Mouse (Mus musculus) kidney, adult 8-10 months (tissue): ENCODE results near the gene Gm28042.

Source experiments
- DNase-seq, 2 experiments: peaks; one replicate each; pipeline ENCODE4 v3.0.0; 2022

The Gm28042 gene

DNA sequence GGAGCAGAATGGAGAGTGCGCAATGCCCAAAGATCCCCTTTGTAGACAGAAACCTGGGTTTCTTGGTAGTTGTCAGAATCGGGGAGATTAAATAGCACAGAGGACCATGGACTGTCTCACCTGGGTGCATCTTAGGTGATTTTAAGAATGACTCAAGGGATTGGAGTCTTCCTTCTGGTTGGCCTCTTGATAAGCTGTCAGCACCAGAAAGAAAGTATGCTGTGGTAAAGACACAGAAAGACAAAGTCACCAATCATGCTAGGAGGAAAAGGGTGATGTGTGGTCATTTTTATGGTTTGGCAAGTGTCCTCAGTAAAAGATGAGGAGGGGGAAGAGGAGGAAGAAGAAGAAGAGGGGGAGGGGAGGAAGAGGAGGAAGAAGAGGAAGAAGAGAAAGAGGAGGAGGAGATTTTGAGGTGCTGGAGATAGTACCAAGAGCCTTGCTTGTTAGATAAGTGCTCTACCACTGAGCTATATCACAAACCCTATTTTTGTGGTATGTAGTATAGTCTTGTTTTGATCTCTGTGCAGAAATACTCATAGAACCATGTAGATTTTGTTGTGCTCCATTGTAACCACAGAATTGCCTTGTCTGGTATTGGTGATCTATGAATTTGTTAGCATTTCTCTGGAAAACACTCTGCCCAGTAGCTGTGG lies 13.3 kb upstream of the Gm28042 start:
- no peak for DNase-seq

- no peak for DNase-seq
Observed at GRCm38 (mm10) chr2:120015882-120016281, 11.4 kb upstream of the Gm28042 start.

GRCm38 (mm10) chr2:120017599-120017998 lies 9.7 kb upstream of the Gm28042 start:
- no peak for DNase-seq

- DNase-seq, result no peak
Observed at GRCm38 (mm10) chr2:120024337-120024736, 3.0 kb upstream of the Gm28042 start.

DNA sequence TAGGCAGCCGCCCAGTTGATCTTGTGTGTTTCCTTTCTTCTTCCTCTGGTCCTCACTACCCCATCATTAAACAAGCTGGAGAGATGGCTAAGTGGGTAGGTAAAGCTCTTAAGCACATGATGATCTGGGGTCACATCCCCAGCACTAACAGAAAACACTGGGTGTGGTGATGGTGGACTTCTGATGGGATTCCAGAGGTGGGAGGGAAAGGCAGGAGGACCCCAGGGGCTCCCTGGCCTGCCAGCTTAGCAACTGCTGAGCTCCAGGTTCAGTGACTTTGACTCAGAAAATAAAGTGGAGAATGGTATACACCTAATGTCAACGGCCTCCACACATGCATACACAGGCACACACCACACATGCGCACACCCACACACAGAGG lies 648 bp downstream of the Gm28042 start:
- DNase-seq, result no peak

DNA sequence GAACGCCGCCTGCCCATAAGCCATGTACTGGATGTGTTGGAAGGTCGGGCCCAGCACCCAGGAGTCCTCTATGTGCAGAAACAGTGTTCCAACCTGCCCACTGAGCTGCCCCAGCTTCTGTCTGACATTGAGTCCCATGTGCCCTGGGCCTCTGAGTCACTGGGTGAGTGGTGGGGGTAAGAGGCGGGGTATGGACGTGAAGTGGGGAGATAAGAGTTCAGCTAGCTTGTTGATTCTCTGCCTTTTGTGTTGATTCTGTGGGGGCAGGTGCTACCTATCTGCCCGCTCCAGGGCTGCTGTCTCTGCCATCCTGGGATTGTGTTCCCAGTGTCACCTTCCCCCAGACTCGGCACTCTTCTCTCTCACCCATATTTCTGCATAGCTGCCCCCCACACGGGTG lies 3.1 kb downstream of the Gm28042 start:
- DNase-seq, result no peak

DNA sequence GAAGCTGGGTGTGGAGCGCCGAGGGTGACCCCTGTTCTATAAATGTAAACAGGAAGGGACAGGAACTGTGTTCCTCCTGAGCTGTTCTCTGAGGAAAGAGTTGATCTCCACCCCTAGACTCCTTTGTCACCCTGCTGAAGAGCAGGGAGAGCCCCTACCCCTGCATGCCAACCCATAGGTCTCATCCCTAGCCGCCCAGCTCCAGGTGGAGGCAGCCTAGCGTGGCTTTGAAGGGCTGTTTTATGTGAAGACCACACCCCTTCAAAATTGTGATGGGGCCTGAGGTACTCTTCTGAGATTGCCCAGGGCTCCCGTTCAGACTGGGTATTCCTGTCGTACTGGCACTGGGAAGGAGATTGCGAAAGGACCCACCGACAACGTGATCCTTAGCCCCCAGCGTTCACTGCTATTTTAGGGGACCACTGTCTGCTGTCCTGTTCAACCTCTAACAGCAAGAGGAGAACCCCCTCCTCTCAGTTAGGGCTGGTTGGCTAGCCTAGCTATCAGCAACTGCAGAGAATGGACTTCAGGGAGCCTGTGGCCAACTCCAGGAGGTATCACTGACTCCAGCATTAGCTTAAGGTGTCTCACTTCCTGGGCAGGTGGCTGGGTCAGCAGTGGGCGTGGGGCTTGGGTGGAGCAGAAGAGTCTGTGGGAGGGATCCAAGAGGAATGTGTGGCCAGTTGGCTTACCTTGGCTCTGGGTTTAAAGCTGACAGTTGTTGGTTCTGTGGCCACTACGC lies 5.6 kb downstream of the Gm28042 start, which contains the start of gene Pla2g4b:
Pla2g4b (plus strand) TSS at position 692 of the 742 bp plus-strand sequence.
- no peak for DNase-seq

DNA sequence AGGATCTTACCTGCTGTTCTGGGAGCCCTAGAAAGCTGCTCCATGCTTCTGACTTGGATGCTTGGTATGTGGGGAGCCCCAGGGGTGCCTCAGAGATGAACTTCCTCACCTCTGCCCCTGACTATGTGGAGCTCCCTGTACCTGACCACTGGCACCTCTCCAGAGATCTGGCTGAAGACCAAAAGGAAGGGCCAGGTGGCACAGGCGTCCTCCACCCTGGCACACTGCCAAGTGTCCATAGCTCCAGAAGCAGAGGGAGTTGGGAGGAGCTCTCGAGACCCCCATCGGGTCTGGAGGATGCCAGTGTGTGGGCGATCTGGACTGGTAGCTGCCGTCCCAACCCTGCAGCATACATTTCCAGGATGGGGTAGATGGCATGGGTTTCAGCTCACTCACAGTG lies 6.4 kb downstream of the Gm28042 start:
- no peak for DNase-seq

DNA sequence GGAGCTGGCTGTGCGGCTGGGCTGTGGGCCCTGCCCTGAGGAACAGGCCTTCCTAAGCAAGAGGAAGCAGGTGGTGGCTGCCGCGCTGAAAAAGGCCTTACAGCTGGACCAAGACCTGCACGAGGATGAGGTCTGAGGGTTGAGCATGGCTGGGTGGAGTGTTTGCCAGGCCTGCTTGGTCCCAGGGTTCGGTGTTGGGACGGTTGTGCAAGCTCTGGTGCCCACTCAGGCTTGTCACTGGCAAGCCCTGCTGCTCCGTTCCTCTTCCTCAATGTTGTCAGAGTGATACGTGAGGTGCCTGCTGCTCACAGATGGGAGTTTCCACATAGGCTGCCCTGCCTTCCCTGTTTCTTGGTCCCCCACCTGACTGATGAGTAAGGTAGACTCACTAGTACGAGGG lies 10.5 kb downstream of the Gm28042 start:
- DNase-seq, result no peak

DNA sequence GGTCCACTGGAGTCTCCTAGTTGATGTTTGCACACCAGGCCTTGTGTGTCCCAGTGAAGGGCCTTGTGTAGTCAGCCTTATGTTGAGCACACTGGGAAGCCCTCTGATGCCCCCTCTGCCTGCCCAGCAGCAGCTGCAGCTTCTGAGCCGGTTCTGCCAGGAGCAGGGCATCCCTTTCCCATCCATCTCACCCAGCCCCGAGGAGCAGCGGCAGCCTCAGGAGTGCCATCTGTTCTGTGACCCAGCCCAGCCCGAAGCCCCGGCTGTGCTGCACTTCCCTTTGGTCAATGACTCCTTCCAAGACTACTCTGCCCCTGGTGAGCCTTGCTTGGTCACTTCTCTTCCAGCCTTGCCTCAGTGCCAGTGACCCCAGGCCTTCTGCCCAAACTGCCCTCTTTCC lies 13.7 kb downstream of the Gm28042 start:
- DNase-seq, result no peak

- DNase-seq, result no peak
Observed at GRCm38 (mm10) chr2:120044101-120044603, 16.9 kb downstream of the Gm28042 start.

DNA sequence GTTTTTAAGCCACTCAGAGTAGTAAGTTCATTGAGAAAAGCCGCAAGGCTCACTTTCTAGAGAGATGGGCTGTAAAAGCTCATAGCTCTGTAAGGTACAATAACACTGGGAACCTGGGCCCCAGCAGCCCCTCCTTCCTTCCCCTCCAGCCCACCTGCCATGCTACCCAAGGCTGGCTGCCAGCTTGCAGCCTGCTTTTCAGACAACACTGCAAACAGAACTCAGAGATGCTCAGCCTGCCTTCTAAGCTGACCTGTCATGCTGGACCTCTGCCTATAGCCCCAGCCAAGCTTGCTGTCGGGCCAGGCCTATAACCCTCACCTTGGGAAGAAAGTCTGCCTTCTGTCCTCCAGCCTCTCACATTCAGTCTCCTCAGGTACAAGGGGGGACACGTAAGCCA lies 17.4 kb downstream of the Gm28042 start:
- DNase-seq, result no peak

DNA sequence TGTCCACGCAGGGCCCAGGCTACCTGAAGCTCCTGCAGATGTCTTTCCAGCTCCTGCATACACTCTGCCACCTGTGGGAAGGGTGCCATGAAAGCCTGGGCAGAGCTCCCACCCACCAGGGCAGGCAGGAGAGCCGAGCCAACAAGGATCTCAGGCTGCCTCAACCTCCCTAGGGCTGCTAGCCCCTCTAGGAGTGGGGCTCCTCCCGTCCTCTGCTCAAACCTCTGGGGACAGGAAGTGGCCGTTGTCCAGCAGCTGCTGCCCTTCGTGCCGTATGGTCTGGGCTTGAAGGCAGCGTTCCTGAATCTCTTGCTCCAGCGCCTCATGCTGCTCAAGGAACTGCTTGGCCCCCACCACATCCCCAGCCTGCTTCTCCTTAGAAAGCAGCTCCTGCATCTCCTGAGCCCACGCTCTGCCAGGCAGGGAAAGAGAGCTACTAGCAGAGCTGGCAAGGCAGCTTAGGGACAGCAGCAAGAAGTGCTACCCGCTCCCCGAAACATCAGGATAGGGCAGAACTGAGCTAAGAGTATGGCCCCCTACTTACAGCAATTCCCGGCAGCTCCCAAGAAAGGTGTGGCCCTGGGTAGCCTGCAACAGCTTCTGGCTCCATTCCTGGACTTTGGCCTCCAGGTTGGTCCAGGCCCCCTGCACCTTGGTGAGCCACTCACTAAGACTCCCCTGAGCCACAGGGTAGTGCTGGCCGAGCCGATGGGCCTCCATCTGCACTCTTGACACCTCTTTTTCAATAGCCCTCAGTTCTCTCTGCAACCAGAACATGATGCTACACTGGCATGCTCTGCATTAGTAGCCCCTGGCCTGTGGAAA lies 19.4 kb downstream of the Gm28042 start:
- DNase-seq, result no peak

- no peak for DNase-seq
Observed at GRCm38 (mm10) chr2:120048173-120048572, 20.9 kb downstream of the Gm28042 start.

DNA sequence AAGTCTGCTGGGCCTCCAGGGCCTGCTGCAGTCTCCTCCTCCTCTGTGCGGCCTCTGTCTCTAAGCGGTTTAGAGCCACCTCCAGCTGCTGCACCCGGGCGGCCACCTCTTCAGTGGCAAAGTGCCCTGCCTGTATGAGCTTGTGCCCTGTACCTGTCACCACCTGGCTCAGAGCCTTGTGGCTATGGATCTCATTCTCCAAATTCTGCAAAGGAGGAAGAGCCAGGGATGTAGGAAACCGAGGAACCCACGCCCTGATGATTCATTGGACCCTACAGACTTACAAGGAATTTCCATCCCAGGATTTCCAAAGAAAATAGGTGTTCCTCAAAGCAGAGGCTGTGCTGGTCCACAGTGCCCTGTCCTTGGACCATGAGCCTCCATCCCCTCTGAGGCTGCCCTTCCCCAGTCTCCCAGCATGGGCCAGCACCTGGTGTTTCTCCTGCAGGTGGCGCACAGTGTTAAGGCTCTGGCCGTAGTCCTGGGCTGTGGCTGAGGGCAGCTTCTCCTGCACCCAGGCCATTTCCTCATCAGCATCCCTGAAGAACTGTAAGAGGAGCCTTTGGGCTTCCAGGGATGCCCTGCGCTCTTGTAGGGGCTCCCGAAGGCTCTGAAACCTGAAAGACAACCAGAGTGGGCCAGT lies 22.5 kb downstream of the Gm28042 start:
- peak; percentile 33 to 61 for DNase-seq

- no peak for DNase-seq
Observed at GRCm38 (mm10) chr2:120051405-120051804, 24.1 kb downstream of the Gm28042 start.

- no peak for DNase-seq
Observed at GRCm38 (mm10) chr2:120054771-120055552, 27.7 kb downstream of the Gm28042 start.

- DNase-seq, result no peak
Observed at GRCm38 (mm10) chr2:120055923-120056322, 28.6 kb downstream of the Gm28042 start.

- no peak for DNase-seq
Observed at GRCm38 (mm10) chr2:120058818-120059217, 31.5 kb downstream of the Gm28042 start.

GRCm38 (mm10) chr2:120059466-120059865 lies 32.2 kb downstream of the Gm28042 start:
- no peak for DNase-seq

DNA sequence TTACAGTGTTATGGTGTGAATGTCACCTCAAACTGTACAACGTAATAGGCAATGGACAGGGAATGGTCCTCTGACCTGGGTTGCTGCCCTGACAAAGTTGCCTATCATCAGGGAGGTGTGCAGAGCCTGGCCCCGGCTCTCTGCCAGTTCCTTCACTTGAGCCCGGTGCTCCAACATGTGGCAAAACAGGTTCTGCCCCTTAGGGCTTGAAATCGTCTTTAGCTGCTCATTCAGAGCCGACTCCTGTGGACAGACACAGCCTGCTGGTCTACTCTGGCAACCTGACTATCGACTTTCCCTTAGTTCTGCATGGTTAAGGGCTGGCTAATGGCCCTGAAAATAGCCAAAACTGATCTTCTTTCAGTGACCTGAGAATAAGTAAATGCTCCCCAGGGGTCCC lies 32.9 kb downstream of the Gm28042 start:
- peak; percentile 38 to 60 for DNase-seq

DNA sequence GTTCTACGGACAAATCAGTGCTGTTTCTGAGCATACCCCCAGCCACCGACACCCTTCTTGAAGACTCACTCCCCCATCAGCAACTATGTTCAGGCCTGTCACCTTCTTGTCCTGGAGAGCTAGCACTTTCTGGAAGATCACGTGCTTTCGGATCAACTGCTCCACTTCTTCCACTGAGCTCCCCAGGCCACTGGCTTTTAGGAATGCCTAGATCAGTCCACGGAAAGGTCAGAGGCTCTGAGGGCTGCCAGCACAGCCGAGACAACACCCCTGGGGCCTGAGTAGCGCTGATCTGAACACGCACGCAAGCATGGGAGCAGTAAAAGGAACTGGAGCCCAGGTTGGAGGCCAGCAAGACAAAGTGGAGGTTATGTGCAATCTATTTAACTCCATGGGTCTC lies 33.4 kb downstream of the Gm28042 start:
- peak; percentile 35 to 47 for DNase-seq
